Mouse (Mus musculus): ENCODE results near the gene Timm50.

The Timm50 gene

GRCm38 (mm10) chr7:28311926-28312543 lies at the start of gene Timm50:
Gene Timm50, minus strand, starts transcription at chr7:28312072.
- DNase-seq (ENCODE audit: low read depth, low spot score): peak; percentile 96

GRCm38 (mm10) chr7:28360291-28360690 lies 48.4 kb upstream of the Timm50 start:
- DNase-seq (ENCODE audit: low read depth, low spot score): no peak

GRCm38 (mm10) chr7:28359854-28360253 lies 48.0 kb upstream of the Timm50 start:
- DNase-seq (ENCODE audit: low read depth, low spot score): no peak

- DNase-seq (ENCODE audit: low read depth, low spot score): no peak
Observed at GRCm38 (mm10) chr7:28358431-28358830, 46.6 kb upstream of the Timm50 start.

- no peak for DNase-seq (ENCODE audit: low read depth, low spot score)
Observed at GRCm38 (mm10) chr7:28357984-28358383, 46.1 kb upstream of the Timm50 start.

- no peak for DNase-seq (ENCODE audit: low read depth, low spot score)
Observed at GRCm38 (mm10) chr7:28356981-28357380, 45.1 kb upstream of the Timm50 start.

- no peak for DNase-seq (ENCODE audit: low read depth, low spot score)
Observed at GRCm38 (mm10) chr7:28355221-28355620, 43.3 kb upstream of the Timm50 start.

GRCm38 (mm10) chr7:28354596-28354995 lies 42.7 kb upstream of the Timm50 start:
- DNase-seq (ENCODE audit: low read depth, low spot score): no peak

GRCm38 (mm10) chr7:28354113-28354581 lies 42.3 kb upstream of the Timm50 start:
- no peak for DNase-seq (ENCODE audit: low read depth, low spot score)

- no peak for DNase-seq (ENCODE audit: low read depth, low spot score)
Observed at GRCm38 (mm10) chr7:28353267-28353666, 41.4 kb upstream of the Timm50 start.

- no peak for DNase-seq (ENCODE audit: low read depth, low spot score)
Observed at GRCm38 (mm10) chr7:28351676-28352191, 39.9 kb upstream of the Timm50 start.

GRCm38 (mm10) chr7:28350155-28350883 lies 38.4 kb upstream of the Timm50 start, which contains the start of gene Rps16:
Gene Rps16, plus strand, starts transcription at chr7:28350652.
- DNase-seq (ENCODE audit: low read depth, low spot score): peak; percentile 96

GRCm38 (mm10) chr7:28348601-28349000 lies 36.7 kb upstream of the Timm50 start:
- no peak for DNase-seq (ENCODE audit: low read depth, low spot score)

- DNase-seq (ENCODE audit: low read depth, low spot score): no peak
Observed at GRCm38 (mm10) chr7:28347746-28348145, 35.9 kb upstream of the Timm50 start.

GRCm38 (mm10) chr7:28344637-28345036 lies 32.8 kb upstream of the Timm50 start:
- peak; percentile 28 for DNase-seq (ENCODE audit: low read depth, low spot score)

GRCm38 (mm10) chr7:28341381-28341780 lies 29.5 kb upstream of the Timm50 start:
- no peak for DNase-seq (ENCODE audit: low read depth, low spot score)

GRCm38 (mm10) chr7:28339213-28339917 lies 27.5 kb upstream of the Timm50 start:
- no peak for DNase-seq (ENCODE audit: low read depth, low spot score)

- peak; percentile 96 for DNase-seq (ENCODE audit: low read depth, low spot score)
Observed at GRCm38 (mm10) chr7:28338108-28338998, 26.5 kb upstream of the Timm50 start, which contains the start of gene Supt5. Gene Supt5, minus strand, starts transcription at chr7:28338746.

GRCm38 (mm10) chr7:28335471-28335870 lies 23.6 kb upstream of the Timm50 start:
- DNase-seq (ENCODE audit: low read depth, low spot score): no peak

GRCm38 (mm10) chr7:28334534-28334933 lies 22.7 kb upstream of the Timm50 start:
- no peak for DNase-seq (ENCODE audit: low read depth, low spot score)

- DNase-seq (ENCODE audit: low read depth, low spot score): no peak
Observed at GRCm38 (mm10) chr7:28328260-28328659, 16.4 kb upstream of the Timm50 start.

Data from telencephalon, adult 2 months (tissue).